Mouse (Mus musculus) G1E-ER4 (cell line): ENCODE results near the gene Fcer1a. TPM values are rescaled to one million over a fixed set of nuclear protein-coding genes. Genes with fewer than 3 reads are reported as not detected.

Source experiments
- GATA1 ChIP-seq: IDR thresholded peaks from one replicate; pipeline ENCODE4 v1.8.0; 2012; ENCODE audit warnings: low read length, inconsistent platforms
- polyA plus RNA-seq: library from polyadenylated mRNA; stranded (reverse); fragments of >175 nt; gene quantifications from 2 replicates; pipeline ENCODE4 v1.2.3, GENCODE M21; 2012

Fcer1a gene
- not detected in 2 replicates for polyA plus RNA-seq

DNA sequence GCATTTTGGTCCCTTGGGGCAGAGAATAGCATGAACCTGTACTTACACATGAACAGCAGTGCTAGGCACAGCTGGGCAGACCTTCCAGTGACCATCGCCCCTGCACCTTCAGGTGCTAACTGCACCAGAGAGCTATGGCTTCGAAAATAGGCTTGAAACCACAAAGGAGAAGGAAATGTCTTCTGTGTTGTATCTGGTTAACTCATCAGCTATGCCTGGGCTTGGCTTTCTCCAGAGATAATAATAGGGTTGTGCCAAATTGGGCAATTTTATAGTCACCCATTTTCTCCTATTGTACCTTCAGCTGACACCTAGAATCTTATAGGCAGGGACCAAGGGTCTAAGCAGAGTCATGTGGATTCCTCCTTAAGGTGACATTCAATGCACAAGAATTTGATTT is at the start of gene Fcer1a:
Fcer1a (minus strand) TSS at position 134 of the 400 bp plus-strand sequence.
- no peak for TF ChIP-seq GATA1

DNA sequence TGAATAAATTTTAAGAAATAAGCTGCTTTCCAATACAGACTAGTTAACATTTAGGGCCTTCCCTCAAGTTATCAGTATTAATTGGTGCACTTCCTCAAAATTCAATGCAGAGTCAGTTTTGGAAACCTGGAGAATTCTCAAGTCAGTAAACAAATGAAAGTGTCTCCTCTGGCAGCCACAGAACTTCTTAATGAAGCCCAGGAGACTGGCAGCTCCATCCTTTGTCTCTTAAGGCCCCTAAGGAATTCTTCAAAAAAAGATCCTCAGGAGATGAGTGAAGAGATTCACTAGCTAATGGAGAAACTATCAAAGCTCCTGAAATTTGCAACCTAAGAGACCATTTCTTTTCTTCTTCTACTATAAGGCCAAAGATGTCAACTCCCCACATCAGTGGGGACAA is 38.7 kb upstream of the Fcer1a start, which contains the start of gene Olfr418:
Olfr418 (plus strand) TSS at position 301 of the 400 bp plus-strand sequence.
- TF ChIP-seq GATA1, result no peak

DNA sequence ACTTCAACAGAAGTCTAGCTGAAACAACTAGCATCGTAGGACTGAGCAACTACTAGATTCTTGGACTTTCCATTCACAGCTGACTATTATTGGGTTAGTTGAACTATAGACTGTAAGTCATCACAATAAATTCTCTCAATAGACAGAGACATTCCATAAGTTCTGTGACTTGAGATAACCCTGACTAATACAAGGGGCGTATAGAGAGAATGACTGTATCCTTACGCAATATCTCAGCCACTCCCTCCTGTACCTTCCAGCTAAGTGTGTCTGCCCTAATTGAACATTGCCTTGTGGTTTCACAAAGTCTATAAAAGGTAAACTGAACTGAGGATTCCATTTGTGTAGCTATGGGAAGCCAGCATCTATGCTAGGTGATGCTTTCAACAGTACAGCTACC is 22.9 kb upstream of the Fcer1a start:
- no peak for TF ChIP-seq GATA1

DNA sequence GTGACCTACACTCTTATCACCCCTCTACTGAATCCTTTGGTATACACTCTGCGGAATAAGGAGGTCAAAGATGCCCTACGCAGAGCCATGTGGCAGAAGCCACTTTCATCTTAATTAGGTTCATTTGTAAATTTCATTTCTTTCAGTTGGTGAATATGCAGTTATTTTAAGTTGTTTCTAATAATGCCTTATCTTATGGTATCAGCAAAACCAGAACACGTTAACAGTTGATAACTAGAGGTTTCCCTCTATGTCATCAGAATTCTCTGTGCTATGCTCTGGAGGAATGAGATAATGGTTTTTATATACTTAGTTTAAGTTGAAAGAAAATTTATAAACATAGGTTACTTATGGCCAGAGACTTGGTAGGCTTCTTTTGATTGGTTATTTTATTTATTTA is 10.5 kb downstream of the Fcer1a start:
- TF ChIP-seq GATA1, result peak; percentile 72

DNA sequence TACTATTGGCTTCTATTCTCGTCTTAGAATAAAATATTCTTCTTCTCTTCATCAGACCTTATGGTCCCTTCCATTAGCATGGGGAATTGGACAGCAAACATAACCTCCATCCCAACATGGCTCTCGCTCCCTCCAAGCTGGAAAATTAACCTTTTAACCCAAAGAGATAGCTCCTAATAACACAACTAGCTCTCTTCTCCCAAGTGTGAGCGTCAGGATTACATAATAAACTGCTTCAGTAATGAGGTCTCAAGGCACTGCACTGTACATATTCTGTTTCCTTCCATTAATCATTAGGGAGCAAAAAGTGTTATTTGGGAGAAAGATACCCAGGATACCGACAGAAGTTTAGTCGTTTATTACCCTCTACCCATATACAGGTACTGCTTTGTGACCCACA is 14.9 kb downstream of the Fcer1a start, which contains the start of gene Olfr1404:
Olfr1404 (plus strand) TSS at position 301 of the 400 bp plus-strand sequence.
- TF ChIP-seq GATA1, result no peak

DNA sequence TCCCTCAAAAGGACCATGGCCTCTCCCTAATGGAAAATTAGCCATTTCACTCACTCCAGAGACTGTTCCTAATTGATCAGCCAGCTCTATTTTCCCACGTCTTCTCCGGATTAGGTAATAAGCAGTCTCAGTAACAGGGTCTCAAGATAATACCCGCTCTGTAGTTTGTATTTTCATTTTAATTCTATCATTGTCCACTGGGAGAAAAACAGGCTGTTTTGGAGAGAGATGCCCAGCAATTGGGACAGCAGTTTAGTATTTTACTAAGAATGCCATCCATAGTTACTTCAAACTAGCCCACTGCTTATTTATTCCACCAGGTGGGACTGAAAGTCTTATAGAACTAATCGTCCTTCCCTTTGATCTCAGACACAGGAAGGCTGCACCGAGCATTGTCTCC is 29.5 kb downstream of the Fcer1a start, which contains the start of gene Olfr218:
Olfr218 (plus strand) TSS at position 301 of the 400 bp plus-strand sequence.
- TF ChIP-seq GATA1, result no peak

DNA sequence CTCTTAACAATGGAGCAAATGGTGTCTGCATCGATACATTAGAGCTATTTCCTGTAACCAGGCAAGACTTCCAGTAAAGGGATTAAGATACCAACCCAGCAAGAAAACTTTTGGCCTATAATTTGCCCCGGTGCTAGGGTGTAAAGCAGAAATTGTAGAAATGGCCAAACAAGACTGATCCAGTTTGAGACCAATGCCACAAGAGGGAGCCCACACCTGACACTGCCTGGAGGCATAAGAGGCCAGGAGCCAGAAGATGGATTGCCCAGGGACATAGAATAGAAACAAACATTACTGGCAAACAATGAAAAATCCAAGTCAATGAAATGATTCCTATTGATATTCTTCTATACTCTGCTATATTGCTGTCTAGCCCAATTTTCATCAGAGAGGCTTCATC is 30.7 kb downstream of the Fcer1a start:
- TF ChIP-seq GATA1, result no peak

DNA sequence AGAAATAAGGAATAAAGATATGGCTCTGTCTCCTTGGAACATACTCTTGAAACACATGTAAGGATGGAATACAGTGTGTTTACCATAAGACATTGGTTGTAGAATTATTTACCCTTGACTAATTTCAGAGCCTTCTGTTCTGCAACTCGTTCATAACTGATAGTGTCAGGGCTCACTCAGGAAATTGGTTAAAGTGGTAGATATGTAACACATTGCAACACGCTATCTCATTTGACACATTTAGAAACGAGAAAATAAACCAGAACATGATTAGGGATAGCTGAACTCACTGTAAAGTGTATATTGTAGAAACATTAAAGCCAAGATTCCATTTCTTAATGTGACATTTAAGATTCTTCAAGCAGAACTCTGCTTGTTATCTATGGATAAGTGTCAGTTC is 35.0 kb downstream of the Fcer1a start:
- peak; percentile 68 for TF ChIP-seq GATA1

DNA sequence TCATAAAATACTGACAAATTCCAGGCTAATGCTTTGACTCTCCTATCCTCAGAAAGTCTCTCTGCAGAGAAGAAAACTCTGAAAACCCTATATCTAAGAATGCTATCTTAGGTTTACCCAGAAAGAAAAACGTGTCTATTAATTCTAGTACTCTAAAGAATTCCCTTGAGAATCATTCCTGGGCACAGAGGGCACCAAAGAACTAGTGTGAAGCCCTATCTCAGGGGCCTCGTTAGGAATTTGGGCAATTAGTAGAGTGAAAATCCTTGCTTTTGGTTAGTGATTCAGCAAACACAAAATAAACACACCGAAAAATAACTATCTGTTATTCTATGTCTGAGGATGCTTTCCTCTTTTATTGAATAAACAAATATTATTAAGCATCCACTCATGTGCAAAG is 36.5 kb downstream of the Fcer1a start, which contains the start of gene Olfr1406:
Olfr1406 (minus strand) TSS at position 101 of the 400 bp plus-strand sequence.
- no peak for TF ChIP-seq GATA1

DNA sequence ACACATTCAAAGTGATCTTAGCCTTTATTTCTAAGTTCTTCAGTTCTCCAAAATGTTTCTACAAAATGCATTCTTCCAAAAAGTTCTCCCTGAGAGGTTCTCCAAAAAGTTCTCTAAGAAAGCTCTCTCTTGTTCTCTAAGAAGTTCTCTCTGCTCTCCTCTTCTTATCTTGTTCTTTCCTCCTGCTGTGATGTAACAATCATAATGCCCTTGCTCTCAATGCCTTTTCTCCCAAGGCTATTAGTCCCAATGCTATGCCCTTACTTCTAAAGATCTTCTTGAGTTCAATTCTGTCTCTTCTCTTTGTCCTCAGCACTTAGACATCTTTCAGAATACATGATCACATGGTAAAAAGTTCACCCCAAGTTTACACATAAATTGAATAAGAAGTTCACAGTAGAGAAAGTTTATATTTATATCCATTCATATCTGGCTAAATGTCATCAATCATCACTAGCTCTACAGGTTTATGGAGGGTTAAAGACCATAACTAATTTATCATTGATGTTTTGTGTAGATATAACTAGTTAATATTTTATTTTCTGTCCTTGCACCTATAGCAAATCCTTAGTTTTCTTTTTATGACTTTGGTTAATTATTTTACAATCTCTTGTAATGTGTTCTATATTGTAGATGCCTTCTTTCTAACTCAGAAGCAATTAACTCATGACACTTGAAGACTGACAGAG is 52.7 kb downstream of the Fcer1a start:
- no peak for TF ChIP-seq GATA1

Other genes with a start within 250 kb of the Fcer1a start
- gene Olfr1408, start 89.8 kb downstream of the Fcer1a start, polyA plus RNA-seq, result not detected in 2 replicates
- gene Olfr1406, start 36.6 kb downstream of the Fcer1a start, polyA plus RNA-seq, result not detected in 2 replicates
- not detected in 2 replicates for gene Olfr218, start 29.4 kb downstream of the Fcer1a start, polyA plus RNA-seq
- gene Olfr1404, start 14.8 kb downstream of the Fcer1a start, polyA plus RNA-seq, result not detected in 2 replicates
- not detected in 2 replicates for gene Olfr418, start 38.8 kb upstream of the Fcer1a start, polyA plus RNA-seq
- gene Mptx2, start 50.6 kb upstream of the Fcer1a start, polyA plus RNA-seq, result not detected in 2 replicates
- not detected in 2 replicates for gene Ackr1, start 106.5 kb upstream of the Fcer1a start, polyA plus RNA-seq
- gene Aim2, start 123.7 kb upstream of the Fcer1a start, polyA plus RNA-seq, result not detected in 2 replicates
- not detected in 2 replicates for gene Cadm3, start 140.5 kb upstream of the Fcer1a start, polyA plus RNA-seq